Mouse (Mus musculus): ENCODE data around the gene Adap2.
A peak's percentile ranks its signal among the peaks of the same experiment; 100 is the strongest.
"Not testable (repeated sequence)": the region's sequence is repeated elsewhere in the genome, so short reads cannot be mapped to it uniquely, and the experiment has no call there.

Adap2 gene

GRCm38 (mm10) chr11:80153857-80154495 lies at the start of gene Adap2:
TSS of gene Adap2 (plus strand) at chr11:80154105.
- no peak for DNase-seq (ENCODE audit: low spot score)

- DNase-seq (ENCODE audit: low spot score), result no peak
Measured at GRCm38 (mm10) chr11:80104407-80104806, 49.5 kb upstream of the Adap2 start.

GRCm38 (mm10) chr11:80116411-80116810 lies 37.5 kb upstream of the Adap2 start:
- peak; percentile 8 for DNase-seq (ENCODE audit: low spot score)

GRCm38 (mm10) chr11:80132050-80132449 lies 21.9 kb upstream of the Adap2 start:
- no peak for DNase-seq (ENCODE audit: low spot score)

- no peak for DNase-seq (ENCODE audit: low spot score)
Measured at GRCm38 (mm10) chr11:80134744-80135143, 19.2 kb upstream of the Adap2 start.

- DNase-seq (ENCODE audit: low spot score), result no peak
Measured at GRCm38 (mm10) chr11:80135954-80136683, 17.8 kb upstream of the Adap2 start.

GRCm38 (mm10) chr11:80136786-80137185 lies 17.1 kb upstream of the Adap2 start:
- no peak for DNase-seq (ENCODE audit: low spot score)

- no peak for DNase-seq (ENCODE audit: low spot score)
Measured at GRCm38 (mm10) chr11:80137773-80138172, 16.1 kb upstream of the Adap2 start.

- peak; percentile 93 for DNase-seq (ENCODE audit: low spot score)
Measured at GRCm38 (mm10) chr11:80141825-80142521, 11.9 kb upstream of the Adap2 start, which contains the start of gene Tefm. TSS of gene Tefm (minus strand) at chr11:80142175.

- DNase-seq (ENCODE audit: low spot score), result no peak
Measured at GRCm38 (mm10) chr11:80142872-80143271, 11.0 kb upstream of the Adap2 start.

- DNase-seq (ENCODE audit: low spot score), result no peak
Measured at GRCm38 (mm10) chr11:80145787-80146275, 8.1 kb upstream of the Adap2 start.

GRCm38 (mm10) chr11:80147748-80148147 lies 6.2 kb upstream of the Adap2 start:
- peak; percentile 13 for DNase-seq (ENCODE audit: low spot score)

- DNase-seq (ENCODE audit: low spot score), result peak; percentile 22
Measured at GRCm38 (mm10) chr11:80148313-80148712, 5.6 kb upstream of the Adap2 start.

GRCm38 (mm10) chr11:80148974-80149373 lies 4.9 kb upstream of the Adap2 start:
- DNase-seq (ENCODE audit: low spot score), result not testable (repeated sequence)

GRCm38 (mm10) chr11:80149412-80150023 lies 4.4 kb upstream of the Adap2 start:
- no peak for DNase-seq (ENCODE audit: low spot score)

GRCm38 (mm10) chr11:80150566-80150965 lies 3.3 kb upstream of the Adap2 start:
- DNase-seq (ENCODE audit: low spot score), result no peak

GRCm38 (mm10) chr11:80151541-80151940 lies 2.4 kb upstream of the Adap2 start:
- no peak for DNase-seq (ENCODE audit: low spot score)

GRCm38 (mm10) chr11:80152376-80152775 lies 1.5 kb upstream of the Adap2 start:
- no peak for DNase-seq (ENCODE audit: low spot score)

- no peak for DNase-seq (ENCODE audit: low spot score)
Measured at GRCm38 (mm10) chr11:80154501-80154900, 596 bp downstream of the Adap2 start.

GRCm38 (mm10) chr11:80155541-80155940 lies 1.6 kb downstream of the Adap2 start:
- DNase-seq (ENCODE audit: low spot score), result no peak

GRCm38 (mm10) chr11:80155961-80156360 lies 2.1 kb downstream of the Adap2 start:
- no peak for DNase-seq (ENCODE audit: low spot score)

GRCm38 (mm10) chr11:80156841-80157240 lies 2.9 kb downstream of the Adap2 start:
- DNase-seq (ENCODE audit: low spot score), result no peak
